Mouse (Mus musculus): ENCODE measurements around the gene 1700024P04Rik.
"Not testable (repeated sequence)": the region's sequence is repeated elsewhere in the genome, so short reads cannot be mapped to it uniquely, and the experiment has no call there.

1700024P04Rik gene

DNA sequence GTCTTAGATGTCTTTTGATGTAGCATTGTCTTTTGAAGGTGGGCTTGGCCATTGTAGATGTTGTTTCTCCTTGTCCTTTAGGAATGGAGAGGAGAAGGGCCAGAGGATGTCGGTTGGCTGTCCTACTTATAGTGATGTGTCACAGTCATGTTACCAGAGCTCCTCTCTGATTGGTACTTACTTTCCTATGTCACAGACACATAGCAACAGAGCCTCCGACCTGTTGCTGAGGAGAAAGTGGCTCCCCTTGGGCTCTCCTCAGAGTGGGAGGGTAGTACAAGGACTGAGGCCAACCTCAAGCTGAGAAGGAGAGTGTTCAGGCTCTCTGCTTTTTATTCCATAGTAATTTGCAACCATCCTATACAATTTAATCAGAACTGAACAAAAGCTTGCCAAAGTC is at the start of gene 1700024P04Rik:
1700024P04Rik (minus strand) TSS at position 101 of the 400 bp plus-strand sequence.
- no peak for DNase-seq (ENCODE audit: low spot score)

GRCm38 (mm10) chr13:99031223-99032216 is 47.2 kb upstream of the 1700024P04Rik start:
- no peak for DNase-seq (ENCODE audit: low spot score)

DNA sequence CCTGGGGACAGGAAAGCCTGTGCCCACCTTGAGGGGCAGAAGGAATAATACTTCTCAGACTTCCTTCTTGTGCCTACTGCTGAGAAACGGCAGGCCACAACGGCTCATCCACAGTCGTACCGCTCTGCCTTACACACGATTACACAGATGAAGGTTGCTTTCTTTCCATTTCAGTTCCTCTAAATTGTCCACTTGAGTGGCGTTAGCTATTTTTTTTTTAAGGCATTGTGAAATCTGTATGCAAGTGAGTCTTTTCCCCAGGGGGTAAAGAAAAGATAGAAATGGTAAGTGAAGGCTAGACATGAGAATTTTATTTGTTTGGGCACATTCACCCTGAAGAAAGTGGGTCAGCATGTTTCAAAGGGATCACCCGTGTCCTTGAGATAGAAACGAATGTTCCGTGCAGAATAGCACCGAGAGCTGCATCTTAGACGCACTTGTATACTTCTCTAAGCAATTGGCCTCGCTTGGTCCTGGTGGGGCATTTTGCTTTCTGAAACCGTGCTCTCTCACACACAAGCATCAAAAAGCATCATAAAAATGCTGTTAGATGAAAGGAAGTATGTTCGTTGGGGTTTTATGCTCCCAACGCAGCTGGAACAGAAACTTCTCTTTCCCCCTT is 46.3 kb upstream of the 1700024P04Rik start:
- DNase-seq (ENCODE audit: low spot score) = peak; percentile 5

- DNase-seq (ENCODE audit: low spot score) = no peak
Measured at GRCm38 (mm10) chr13:99025268-99025667, 40.9 kb upstream of the 1700024P04Rik start.

GRCm38 (mm10) chr13:99022036-99022435 is 37.7 kb upstream of the 1700024P04Rik start:
- no peak for DNase-seq (ENCODE audit: low spot score)

- no peak for DNase-seq (ENCODE audit: low spot score)
Measured at GRCm38 (mm10) chr13:99021181-99021580, 36.8 kb upstream of the 1700024P04Rik start.

GRCm38 (mm10) chr13:99019831-99020669 is 35.7 kb upstream of the 1700024P04Rik start:
- DNase-seq (ENCODE audit: low spot score) = no peak

DNA sequence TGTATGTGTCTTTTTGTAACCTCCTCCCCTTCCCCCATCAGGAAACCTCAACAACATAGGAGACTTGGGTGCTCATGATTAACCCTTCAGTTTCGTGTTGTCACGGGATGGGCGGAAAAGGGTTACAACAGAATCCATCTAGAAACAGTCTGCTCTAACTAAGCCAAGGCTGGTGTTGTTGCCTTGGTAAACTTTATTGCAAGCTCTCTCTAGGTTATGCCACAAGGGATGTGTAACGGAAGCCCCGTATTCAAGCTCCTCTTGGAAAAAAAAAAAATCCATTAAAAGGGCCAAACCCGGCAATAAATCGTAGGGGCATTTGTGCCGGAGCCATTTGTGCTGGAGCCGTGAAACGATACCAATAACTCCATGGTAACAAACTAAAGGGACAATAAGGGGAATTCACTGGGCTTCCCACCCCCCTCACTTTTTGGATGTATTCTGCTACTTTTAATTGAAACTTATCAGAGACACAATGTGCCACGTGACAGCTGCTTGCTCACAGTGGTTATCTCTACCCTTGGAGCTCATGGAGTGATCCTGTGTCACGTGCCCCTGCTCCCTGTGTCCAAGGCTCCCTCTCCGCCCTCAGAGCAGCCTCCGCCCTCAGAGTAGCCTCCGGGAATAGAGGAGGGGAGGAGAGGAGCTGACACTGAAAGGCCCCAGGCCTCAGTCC is 34.3 kb upstream of the 1700024P04Rik start:
- DNase-seq (ENCODE audit: low spot score) = no peak

GRCm38 (mm10) chr13:99016696-99017095 is 32.3 kb upstream of the 1700024P04Rik start:
- no peak for DNase-seq (ENCODE audit: low spot score)

DNA sequence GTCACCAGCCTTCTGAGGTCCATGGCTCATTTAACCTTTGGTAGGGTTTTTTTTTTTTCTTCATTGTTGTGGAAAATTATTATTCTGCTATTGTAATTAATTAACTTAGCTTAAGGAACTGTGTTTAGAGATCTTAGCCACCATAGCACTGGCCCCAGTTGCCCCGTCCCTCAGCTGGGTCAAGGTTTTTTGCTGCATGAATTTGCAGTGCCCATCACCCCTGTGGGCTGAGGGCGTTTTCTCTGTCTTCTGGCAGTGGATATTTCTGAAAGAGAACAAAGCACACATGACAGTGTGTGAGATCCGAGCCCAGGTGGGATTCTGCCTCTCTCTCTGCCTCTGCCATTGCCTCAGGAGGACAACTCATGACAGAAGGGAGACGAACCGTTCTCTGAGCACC is 28.5 kb upstream of the 1700024P04Rik start:
- no peak for DNase-seq (ENCODE audit: low spot score)

DNA sequence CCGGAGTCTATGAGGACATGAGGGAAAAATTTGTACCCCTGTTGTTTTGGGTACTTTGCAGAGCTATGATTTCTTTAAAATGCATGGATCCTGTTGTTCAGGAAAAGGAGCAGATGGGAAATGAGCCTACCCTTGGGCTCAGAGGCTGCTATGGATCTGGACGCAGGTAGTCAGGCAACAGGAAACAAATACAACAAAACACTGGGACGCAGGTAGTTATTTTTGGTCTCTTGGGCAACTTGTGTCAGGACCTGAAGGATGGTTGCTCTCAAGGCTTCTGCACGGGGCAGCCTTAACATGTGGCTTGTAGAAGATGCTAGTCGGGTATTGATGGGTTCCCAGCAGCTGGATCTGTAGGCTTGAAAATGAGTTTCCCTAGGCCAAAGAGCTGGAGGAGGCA is 23.6 kb upstream of the 1700024P04Rik start:
- DNase-seq (ENCODE audit: low spot score) = no peak

DNA sequence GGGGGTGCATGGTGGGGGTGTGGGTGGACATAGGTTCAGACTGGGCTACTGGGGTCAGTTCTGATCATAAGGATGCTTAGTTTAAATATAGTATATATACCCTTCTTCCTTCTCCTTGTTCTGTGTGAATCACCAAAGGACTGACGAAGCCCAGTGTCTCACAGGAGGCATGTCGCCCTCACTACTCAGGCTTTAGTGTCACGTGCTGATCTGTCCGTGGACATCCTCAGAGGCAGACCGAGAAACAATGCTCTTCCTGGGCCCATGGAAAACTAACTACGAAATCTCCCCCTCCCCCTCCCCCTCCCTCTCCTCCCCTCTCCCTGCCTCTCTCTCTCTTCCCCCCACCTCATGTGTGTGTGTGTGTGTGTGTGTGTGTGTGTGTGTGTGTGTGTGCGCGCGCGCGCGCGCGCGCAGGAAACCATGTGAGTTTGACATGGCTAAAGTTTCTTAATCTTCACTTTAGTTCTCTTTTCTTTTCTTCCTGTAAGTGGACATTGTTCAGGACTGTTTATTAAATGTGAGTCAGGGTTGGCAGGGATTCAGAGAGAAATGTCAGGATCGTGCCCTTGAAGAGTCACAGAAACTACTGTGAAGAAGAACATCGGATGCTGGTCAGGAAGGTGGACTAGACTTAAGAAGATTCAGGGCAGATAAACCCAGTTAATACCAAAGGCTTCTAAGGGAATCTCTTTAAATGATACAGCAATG is 22.2 kb upstream of the 1700024P04Rik start:
- no peak for DNase-seq (ENCODE audit: low spot score)

- not testable (repeated sequence) for DNase-seq (ENCODE audit: low spot score)
Measured at GRCm38 (mm10) chr13:99001652-99002051, 17.3 kb upstream of the 1700024P04Rik start.

- no peak for DNase-seq (ENCODE audit: low spot score)
Measured at GRCm38 (mm10) chr13:98997025-98997424, 12.7 kb upstream of the 1700024P04Rik start.

DNA sequence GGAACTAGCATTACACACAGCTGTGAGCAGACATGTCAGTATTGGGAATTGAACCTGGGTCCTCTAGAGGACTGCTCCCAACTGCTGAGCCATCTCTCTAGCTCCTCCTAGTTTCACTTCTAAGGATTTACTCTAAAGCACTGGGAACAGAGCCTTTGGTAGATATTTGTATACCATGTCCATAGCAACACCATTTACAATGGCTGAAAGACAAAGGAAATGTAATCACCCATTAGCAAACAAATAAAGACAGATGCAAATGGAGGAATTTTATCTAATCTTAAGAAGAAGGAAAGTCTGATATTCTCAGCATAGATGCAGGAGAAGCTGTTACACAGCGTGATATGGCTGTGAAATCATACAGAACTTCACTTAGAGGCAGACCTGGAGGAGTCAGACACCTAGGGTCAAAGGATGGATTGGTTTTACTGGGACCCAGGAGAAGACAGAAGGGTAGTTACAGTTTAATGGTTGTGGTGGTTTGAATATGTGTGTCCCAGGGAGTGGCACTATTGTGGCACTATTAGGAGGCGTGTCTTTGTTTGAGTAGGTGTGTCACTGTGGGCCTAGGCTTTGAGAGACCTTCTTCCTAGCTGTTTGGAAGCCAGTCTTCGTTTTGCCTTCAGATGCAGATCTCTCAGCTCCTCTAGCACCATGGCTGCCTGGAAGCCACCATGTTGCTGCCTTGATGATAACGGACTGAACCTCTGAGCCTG is 7.1 kb downstream of the 1700024P04Rik start:
- no peak for DNase-seq (ENCODE audit: low spot score)

DNA sequence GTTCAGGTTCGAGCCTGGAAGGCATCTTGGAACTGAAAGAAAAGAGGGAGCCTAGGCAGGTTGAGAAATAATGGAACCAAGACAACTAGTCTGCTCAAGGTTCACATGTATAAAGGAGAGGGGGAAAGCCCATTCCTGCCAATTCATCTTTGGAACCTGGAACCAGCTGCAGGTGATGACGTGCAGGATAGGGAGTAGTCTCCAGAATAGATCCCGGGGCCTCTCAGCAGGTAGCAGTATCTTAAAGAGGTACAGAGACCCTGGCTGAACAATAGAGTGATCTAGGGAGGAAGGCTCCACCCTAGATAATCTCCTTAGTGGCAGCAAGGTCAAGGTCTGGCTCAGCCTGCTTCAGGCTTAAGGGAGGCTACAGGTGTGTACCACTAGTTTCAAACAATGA is 8.3 kb downstream of the 1700024P04Rik start:
- not testable (repeated sequence) for DNase-seq (ENCODE audit: low spot score)

DNA sequence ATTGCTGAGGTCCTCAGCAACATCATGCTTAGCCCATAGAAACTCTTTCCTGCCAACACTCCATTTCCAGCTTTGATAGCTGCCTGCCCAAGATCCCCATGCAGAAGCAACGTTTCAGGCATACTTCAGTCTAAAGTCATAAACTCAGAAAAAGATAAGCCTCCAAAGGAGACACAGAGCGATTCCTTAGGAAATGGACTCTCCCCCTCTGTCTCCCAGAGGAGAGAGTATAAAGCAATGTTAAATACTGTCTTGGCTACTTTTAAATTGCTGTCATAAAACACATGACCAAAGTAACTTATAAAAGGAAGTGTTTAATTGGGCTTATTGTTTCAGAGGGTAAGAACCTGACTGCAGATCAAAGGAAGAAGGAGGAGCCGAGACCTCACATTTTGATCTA is 12.3 kb downstream of the 1700024P04Rik start:
- no peak for DNase-seq (ENCODE audit: low spot score)

GRCm38 (mm10) chr13:98971641-98972040 is 12.7 kb downstream of the 1700024P04Rik start:
- no peak for DNase-seq (ENCODE audit: low spot score)

DNA sequence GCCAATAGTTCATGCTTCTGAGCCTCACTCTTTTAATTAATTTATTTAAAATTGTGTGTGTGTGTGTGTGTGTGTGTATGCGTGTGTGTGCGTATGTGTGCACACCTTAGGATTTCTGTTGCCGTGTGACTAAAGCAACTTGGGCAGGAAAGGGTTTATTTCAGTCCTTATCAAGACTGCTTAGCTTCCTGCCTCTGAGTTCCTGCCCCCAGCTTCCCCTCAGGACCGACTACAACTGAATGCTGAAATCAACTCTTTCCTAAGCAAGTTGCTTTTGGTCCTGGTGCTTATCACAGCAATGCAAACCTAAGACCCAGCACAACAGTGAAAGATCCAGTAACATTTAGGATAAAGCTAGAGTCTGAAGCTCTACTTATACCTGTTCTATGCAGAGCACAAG is 15.8 kb downstream of the 1700024P04Rik start:
- DNase-seq (ENCODE audit: low spot score) = no peak

- no peak for DNase-seq (ENCODE audit: low spot score)
Measured at GRCm38 (mm10) chr13:98967942-98968341, 16.4 kb downstream of the 1700024P04Rik start.

Data from adipocyte (in vitro differentiated cells).